Mouse (Mus musculus) gonadal fat pad, adult 2 months (tissue): ENCODE data around the gene Flot1. TPM values are rescaled to one million over a fixed set of nuclear protein-coding genes. Genes with fewer than 3 reads are reported as not detected.

Experiments
- DNase-seq: peaks from one replicate; pipeline ENCODE4 v3.0.0-alpha.2; 2012; ENCODE audit warnings: low read depth
- polyA plus RNA-seq: library from polyadenylated mRNA; depleted of rRNA; stranded (reverse); fragments of >200 nt; gene quantifications from 2 replicates; pipeline ENCODE4 v1.2.3, GENCODE M21; 2012

The Flot1 gene
- polyA plus RNA-seq, 1 experiment: 96.1 TPM

DNA sequence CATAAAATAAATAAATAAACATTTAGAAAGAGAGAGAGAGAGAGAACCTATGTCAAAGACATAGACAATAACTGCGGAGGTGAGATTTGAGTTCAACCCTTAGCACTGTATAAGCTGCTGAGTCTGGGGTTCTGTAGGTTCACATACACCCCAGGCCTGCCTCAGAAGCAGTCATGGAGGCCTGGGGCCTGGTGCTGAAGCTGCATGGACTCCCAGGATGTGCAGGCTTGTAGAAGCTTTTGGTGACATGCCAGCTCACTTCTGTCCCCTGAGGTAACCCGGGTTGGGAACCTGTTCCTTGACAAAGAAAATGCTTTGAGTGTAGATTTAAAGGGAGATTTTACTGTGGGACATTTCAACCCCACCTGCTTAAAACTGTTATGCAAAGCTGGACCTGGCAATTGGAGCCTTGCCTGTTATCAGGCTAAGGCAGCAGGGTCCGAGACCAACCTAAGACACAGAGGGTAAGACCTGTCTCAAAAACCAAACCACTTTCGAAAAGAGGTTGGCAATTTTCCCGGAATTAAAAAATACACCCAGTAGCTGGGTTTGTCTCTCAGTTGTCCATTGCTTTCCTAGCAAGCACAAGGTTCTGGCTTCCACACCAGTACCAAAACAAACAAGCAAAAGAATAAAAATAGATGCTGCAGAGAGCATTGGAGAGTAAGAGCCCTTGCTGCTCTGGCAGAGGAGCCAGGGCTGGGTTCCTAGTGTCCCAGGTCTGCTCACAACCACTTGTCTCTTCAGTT, 12.0 kb upstream of the Flot1 start:
- no peak for DNase-seq

DNA sequence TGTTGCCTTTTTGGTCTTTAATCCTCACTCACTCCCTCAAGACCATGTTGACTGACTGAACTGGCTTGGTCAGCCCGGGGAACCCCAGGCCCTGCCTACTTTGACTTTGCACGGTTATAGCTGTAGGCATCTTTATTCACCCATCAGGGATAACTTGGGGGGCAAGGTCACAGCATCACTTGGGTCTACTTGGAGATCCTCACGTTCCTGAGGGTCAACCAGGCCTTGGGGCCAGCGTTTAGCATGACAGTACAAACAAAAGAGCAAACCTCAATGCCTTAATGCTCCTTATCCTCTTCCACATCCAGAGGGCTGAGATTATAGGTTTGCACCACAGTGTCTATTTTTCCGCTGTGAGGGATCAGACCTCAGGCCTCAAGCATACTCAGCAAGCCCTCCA, 10.7 kb upstream of the Flot1 start:
- DNase-seq: no peak

DNA sequence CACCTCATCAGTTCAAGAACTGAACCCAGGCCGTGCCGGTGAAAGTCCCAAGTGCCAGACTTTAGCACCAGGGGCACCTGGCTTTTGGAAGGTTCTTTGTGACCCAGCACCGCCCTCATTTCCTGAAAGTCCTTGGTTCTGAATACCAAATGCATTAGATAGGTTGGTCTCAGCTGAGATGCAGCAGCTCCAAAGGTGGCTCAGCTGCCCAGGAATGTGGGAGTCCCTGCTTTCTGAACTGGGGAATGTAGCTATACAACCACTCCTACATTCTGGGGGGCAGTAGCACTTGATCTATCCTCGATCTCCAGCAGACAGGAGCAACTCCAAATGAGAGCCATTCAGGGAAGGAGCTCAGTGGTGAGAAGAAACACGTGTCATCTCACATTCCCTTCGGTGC, 10.3 kb upstream of the Flot1 start:
- no peak for DNase-seq

DNA sequence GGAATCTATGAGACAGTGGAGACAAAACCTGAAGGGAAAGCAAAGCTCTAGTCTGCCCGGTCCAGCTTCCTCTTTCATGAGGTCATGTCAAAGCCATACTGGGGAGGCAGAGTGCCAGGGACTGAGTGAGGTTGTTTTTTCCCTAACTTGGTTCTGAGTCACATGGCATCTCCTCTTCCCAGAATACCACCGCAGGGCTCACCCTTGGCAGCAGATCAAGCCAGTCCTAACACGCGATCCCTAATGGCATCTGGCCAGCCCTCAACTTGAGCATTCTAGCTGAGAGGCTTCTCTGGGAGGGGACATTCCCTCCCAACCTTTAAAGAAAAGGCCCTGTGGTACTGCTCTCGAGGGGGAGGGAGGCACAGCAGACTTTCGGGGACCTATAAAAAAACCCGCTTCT, 9.8 kb upstream of the Flot1 start:
- DNase-seq: no peak

DNA sequence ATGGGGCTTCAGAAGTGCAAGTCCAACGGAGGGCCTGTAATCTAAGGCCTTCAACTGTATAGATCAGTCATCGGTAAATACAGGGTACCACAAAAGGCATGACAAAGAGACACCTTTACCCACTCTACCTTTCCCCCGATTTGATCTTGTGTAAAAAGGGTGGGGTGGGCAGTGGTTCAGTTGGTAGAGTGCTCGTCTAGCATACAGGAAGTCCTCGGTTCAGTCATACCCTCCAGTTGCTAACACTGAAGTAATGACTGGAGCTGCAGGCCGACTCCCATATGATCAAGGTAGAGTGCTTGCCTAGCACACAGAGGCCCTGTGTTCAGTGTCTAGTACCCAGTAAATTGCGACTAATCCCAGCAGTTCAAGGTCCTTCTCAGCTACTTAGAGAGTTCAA, 9.4 kb upstream of the Flot1 start:
- no peak for DNase-seq

DNA sequence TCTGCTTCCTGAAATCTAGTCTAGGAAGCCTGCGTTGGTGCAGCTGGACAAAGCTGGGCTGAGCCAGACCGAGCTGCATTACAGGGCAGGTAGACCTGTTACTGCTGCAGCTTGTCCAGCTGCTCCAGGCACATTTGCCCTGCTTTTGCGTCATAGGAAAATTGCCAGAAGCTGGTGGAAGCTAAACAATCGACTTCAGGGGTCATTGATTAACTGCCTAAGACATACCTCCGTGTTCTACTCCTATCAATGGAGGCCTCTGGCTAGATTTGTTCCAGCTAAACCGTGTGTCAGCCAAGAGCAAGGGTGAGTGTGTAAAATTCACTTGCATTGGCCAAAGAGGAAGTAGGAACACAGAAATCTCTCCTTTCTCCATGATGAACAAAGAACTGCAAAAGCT, 8.4 kb upstream of the Flot1 start:
- DNase-seq: no peak

DNA sequence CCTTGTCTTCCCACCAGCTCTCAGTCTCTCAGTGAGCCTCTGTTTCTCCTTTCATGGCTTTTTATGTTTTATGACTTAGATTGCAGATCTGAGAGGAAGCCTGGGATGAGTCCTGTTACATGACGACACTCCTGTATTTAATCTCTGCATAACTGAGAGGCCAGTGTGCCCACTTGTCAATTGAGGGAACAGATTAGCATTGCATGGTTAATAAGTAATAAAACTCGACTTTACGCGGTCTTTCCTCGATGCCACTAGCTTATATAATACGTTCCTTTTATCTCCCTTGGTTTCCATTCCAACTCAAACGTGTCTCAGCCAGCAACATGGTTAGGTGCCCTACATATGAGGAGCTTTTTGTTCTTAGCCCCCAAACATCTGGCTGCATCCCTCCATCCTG, 7.2 kb upstream of the Flot1 start:
- DNase-seq: no peak

DNA sequence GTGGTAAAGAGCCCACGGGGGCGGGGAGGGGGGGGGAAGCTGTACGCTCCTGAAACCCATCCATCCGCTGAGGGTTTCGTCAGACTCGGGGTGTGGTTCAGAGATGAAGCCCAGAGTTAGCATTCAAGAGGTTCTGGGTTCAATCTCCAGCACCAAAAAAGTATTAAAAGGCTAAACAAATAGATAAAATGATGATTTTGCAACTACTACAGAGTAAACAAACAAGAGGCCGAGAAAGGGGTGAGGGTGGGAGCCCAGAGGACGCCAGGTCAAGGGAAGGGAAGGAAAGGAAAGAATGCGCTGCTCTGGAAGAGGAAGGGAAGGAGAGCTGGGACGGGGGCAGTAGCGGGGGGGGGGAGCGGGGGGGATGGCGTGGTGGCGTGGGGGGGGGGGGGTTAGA, 6.3 kb upstream of the Flot1 start:
- no peak for DNase-seq

DNA sequence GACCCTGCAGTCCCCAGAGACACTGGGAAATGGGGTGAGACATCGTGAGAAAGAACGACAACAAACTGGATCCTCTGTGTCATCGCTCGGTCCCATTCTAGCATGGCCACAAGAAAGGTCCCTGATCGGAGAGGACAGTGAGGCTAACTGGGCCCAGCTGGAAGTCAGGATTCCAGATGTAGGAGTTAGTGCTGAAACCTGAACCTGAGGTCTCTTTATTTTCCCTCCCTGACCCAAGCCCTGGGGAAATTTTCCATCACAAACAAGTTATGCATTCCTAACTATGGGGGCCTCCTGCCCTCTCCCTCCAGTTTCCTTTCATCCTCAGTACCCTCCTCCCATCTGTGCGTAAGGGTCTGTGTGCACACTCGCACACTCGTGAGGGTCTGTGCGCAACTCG, 5.8 kb upstream of the Flot1 start:
- DNase-seq: no peak

DNA sequence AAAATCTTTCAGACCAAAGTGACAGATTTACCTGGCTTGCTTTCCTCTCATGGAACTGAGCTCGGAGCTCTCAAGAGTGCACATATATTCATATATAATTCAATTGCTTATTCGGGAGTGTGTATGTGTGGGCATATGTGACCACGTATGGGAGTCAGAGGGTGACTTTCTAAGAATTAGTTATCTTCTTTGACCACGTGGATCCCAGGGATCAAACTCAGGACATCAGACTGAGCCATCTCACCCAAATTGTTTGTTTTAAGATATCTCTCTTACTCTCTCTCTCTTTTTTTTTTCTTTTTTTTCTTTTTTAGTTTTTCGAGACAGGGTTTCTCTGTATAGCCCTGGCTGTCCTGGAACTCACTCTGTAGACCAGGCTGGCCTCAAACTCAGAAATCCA, 2.9 kb upstream of the Flot1 start:
- DNase-seq: no peak

DNA sequence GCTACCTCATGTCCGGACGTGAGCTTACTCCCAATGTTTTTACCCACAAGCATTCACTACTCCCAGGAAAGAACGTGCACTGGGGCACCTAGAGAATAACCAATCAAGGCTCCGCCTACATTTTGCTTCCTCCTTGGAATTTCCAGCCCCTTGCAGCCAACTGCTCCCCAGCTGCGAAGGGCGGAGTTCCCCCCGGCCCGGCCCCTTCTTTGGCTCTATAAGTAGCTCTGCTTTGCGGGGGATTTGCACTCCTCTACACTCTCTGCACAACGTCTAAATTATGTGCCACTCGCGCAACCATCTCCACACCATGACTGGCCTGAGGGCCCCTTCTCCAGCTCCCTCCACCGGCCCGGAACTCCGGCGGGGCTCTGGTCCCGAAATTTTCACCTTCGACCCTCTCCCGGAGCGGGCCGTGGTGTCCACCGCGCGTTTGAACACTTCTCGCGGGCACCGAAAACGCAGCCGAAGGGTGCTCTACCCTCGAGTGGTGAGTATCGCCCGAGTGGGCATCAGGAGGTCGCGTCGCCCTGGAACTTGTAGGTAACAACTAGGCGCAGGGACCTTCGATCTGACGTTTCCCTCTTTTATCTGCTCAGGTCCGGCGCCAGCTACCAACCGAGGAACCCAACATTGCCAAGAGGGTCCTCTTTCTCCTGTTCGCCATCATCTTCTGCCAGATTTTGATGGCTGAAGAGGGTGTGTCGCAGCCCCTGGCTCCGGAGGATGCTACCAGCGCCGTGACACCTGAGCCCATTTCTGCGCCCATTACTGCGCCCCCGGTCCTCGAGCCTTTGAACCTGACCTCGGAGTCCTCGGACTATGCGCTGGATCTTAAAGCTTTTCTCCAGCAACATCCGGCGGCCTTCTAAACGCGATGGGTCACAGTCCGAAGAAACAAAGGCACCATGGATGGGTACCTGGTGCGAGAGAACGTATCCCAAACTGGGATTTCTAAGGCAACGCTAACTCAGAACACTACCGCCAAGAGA, 1.3 kb upstream of the Flot1 start, which contains the start of gene Ier3:
Ier3 (plus strand) TSS at position 246 of the 992 bp plus-strand sequence.
- DNase-seq: no peak

DNA sequence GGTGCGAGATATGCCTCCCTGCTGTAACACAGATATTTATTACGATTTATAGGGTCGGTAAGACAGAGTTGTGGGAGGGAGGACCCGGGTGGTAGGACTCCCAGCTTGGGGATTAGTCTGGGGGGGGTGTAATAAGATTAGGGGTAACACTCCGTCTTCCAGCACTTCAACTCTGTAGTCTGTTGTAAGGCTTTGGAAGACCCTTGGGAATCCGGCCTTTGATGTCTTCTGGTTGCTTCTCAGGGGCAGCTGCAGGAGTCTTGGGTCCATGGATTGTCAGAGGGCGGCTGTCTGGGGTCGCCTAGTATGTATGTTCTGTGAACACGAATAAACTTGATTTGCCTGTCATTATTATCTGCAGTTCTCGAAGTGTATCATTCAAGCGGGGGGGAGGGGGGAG, 466 bp upstream of the Flot1 start:
- DNase-seq: no peak

DNA sequence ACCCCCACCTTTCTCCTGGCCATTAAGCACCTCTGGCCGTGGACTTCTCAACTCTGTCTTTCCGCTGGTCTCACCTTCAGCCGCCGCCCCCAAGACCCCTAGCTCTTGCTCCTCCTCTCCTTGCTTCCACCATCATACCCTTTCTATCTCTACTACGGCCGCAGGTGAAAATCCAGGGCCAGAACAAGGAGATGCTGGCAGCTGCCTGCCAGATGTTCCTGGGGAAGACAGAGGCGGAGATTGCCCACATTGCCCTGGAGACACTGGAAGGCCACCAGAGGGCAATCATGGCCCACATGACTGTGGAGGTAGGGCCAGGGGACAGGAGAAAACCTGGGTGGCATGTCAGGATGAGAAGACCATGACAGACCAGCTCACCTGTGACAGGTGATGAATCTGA, 1.4 kb downstream of the Flot1 start:
- DNase-seq: no peak

DNA sequence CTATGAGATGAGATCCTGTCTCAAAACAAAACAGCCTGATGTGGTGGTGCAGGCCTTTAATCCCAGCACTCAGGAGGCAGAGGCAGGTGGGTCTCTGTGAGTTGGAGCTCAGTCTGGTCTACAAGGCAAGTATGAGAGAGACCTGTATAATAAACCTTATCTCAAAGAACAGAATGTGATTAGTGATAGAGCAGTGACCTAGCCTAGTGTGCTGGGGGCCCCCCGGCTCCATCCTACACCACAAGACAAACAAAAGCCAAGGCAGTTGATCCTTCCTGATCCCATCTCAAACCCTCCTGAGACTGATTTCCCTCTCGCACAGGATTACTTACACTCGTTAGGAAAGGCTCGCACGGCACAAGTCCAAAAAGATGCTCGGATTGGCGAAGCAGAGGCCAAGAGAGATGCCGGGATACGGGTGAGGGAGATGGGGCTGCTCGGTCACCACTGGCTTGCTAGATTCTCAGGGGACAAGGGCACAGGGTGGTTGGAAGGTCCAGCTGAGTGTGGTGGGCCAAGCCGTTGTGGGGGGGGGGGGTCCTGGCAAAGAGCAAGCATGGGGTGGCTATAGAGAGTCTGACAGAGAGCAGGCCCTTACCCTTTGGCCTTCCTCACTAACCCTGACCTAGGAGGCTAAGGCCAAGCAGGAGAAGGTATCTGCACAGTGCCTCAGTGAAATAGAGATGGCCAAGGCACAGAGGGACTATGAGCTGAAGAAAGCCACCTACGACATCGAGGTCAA, 2.2 kb downstream of the Flot1 start:
- DNase-seq: no peak

DNA sequence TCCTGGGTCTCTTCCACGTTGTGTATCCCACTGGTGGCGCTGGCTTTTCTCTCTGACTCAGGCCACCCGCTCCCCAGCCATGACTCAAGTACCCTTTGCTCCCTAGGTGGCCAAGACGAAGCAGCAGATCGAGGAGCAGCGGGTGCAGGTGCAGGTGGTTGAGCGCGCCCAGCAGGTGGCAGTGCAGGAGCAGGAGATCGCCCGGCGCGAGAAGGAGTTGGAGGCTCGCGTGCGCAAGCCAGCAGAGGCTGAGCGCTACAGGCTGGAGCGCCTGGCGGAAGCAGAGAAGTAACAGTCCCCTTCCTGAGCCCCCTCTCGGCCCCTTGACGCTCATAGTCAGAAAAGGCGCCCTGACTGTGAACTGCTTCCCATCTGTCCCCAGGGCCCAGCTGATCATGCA, 6.7 kb downstream of the Flot1 start:
- DNase-seq: no peak

DNA sequence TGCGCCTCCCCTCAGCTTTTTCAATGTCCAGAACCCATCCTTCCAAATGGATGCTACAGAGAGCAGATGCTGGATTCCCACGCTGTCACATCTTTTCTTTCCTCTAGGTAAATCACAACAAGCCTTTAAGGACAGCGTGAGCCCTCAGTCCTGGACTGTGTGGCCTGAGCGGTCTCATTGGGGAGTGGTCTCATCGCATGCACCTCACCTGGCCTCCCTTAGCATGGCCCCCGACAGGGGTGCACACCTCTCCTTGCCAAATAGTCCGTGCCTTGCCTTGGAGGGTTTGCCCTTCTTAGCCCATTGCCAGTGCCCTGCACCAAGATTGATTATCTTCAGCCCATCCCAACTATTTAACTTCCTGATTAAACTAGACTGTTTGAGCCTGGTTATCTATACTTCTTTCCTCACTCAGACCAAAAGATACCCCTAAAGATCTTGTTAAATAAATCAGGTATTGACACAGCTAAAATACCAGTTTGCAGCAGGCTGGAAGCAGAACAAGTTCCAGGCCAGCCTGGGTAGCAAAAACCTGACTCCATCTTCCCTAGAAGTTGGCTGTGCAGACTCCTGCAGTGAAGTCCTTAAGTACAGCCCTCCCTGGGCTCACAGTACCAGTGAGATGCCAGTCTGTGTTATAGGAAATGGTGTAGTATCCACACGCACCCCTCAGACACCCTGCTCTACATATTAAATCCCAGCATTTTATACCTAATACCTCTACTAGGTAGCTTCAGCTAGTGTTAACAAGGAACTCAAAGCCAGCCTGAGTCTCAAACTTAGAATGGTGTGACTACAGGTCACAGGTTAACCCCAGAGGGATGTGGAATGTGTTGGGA, 9.6 kb downstream of the Flot1 start:
- no peak for DNase-seq

DNA sequence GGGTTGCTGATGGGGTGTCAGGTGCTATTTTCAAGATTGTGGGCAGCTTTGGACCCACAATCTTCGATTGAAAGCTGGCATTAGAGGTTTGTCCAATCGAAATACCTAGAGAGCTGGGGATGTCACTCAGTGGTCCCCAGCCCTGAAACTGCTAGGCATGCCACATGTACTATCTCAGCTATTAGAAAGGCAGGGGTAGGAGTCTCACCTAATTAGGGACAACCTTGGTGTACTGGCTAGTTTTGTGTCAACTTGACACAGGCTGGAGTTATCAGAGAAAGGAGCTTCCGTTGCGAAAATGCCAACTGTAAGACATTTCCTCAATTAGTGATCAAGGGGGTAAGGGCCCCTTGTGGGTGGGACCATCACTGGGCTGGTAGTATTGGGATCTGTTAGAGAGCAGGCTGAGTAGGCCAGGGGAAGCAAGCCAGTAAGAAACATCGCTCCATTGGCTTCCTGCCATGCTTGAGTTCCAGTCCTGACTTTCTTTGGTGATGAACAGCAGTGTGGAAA, 10.3 kb downstream of the Flot1 start:
- no peak for DNase-seq

DNA sequence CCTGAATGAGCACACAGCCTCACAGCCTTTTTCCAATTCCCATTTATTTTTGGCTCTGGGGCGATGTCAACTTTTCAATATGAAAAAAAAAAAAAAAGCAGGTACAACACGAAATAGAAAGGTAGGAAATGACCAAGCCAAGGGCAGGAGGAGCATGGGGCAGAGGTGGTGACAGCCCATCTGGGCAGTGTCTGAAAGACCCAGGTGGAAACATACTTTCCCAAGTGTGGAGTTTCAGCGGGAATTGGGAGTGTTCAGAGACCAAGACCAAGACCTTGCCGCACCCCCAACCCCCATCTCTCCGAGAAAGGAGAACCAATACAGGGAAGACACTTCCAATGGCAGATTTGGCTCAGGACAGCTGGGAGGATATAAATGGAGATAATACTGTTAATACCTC, 10.9 kb downstream of the Flot1 start:
- no peak for DNase-seq

DNA sequence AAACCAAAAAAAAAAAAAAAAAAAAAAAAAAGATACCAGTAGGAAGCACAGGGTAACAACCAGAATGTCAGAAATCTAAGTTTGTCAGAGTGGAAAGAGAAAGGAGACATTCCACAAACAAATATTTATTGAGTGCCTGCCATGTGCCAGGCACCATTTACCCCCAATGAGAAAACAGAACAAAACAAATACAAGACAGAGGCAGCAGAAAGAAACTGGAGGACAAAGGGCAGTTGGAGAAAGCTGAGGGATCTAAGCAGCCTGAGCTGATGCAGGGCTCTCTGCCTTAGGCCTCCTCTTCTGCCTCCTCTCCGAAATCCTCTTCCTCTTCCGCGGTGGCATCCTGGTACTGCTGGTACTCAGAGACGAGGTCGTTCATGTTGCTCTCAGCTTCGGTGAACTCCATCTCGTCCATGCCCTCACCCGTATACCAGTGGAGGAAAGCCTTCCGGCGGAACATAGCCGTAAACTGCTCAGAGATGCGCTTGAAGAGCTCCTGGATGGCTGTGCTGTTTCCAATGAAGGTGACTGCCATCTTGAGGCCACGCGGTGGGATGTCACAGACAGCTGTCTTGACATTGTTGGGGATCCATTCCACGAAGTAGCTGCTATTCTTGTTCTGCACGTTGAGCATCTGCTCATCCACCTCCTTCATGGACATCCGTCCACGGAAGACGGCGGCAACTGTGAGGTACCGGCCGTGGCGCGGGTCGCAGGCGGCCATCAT, 11.8 kb downstream of the Flot1 start:
- DNase-seq: no peak

DNA sequence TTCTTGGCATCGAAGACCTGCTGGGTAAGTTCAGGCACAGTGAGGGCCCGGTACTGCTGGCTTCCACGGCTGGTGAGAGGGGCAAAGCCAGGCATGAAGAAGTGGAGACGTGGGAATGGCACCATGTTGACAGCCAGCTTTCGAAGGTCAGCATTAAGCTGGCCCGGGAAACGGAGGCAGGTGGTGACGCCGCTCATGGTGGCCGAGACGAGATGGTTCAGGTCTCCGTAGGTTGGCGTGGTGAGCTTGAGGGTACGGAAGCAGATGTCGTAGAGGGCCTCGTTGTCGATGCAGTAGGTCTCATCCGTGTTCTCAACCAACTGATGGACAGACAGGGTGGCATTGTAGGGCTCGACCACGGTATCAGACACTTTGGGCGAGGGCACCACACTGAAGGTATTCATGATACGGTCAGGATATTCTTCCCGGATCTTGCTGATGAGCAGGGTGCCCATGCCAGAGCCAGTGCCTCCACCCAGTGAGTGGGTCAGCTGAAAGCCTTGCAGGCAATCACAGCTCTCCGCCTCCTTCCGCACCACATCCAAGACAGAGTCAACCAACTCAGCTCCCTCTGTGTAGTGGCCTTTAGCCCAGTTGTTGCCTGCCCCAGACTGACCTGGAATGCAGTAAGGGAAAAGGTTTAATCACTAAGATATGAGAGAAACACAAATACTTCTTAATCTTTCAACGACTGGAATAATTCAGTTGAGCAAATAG, 12.6 kb downstream of the Flot1 start:
- no peak for DNase-seq
